Mouse (Mus musculus) limb, embryonic 14.5 days (tissue): Measurements from ENCODE around the gene Pam16. TPM values are rescaled to one million over a fixed set of nuclear protein-coding genes. Genes with fewer than 3 reads are reported as not detected.
A peak's percentile ranks its signal among the peaks of the same experiment; 100 is the strongest.

Experiments
- ATAC-seq: fragments of 200-750 bp; cut with Nextera tagmentation; 2 replicates; pipeline ENCODE4 v1.8.0; 2017; ENCODE audit warnings: low read depth, moderate number of reproducible peaks, moderate TSS enrichment; ENCODE audit not compliant: low FRiP score
- DNase-seq: peaks from one replicate; pipeline ENCODE4 v3.0.0-alpha.2; 2015; ENCODE audit warnings: low spot score
- H3K27ac ChIP-seq: fragments of 300-500 bp; sonication (generic); replicated peaks from 2 replicates; pipeline ENCODE4 v1.5.1; 2014; ENCODE audit warnings: low read depth, mild to moderate bottlenecking, low read length, moderate library complexity, mixed read lengths
- H3K27me3 ChIP-seq: fragments of 300-500 bp; sonication (generic); 2 replicates; pipeline ENCODE4 v1.6.1; 2014; ENCODE audit warnings: low read length, mixed read lengths; ENCODE audit not compliant: control insufficient read depth, insufficient read depth
- H3K36me3 ChIP-seq: fragments of 300-500 bp; sonication (generic); 2 replicates; pipeline ENCODE4 v1.6.1; 2014; ENCODE audit warnings: mild to moderate bottlenecking, low read length, moderate library complexity, mixed read lengths; ENCODE audit not compliant: control insufficient read depth, insufficient read depth
- H3K4me1 ChIP-seq: fragments of 300-500 bp; sonication (generic); 2 replicates; pipeline ENCODE4 v1.6.1; 2014; ENCODE audit warnings: antibody characterized with exemption, low read length, mixed read lengths; ENCODE audit not compliant: control insufficient read depth, insufficient read depth
- H3K4me2 ChIP-seq: fragments of 300-500 bp; sonication (generic); replicated peaks from 2 replicates; pipeline ENCODE4 v1.6.1; 2014; ENCODE audit warnings: low read depth, mild to moderate bottlenecking, low read length, moderate library complexity; ENCODE audit not compliant: severe bottlenecking
- H3K4me3 ChIP-seq: fragments of 300-500 bp; sonication (generic); replicated peaks from 2 replicates; pipeline ENCODE4 v1.5.1; 2014; ENCODE audit warnings: low read length
- H3K9ac ChIP-seq: fragments of 300-500 bp; sonication (generic); 2 replicates; pipeline ENCODE4 v1.6.1; 2014; ENCODE audit warnings: mild to moderate bottlenecking, low read depth, low read length, moderate library complexity; ENCODE audit not compliant: severe bottlenecking
- H3K9me3 ChIP-seq: fragments of 300-500 bp; sonication (generic); 2 replicates; pipeline ENCODE4 v1.6.1; 2016; ENCODE audit warnings: low read length; ENCODE audit not compliant: control insufficient read depth
- POLR2A ChIP-seq: fragments of 200-500 bp; IDR thresholded peaks from 2 replicates; pipeline ENCODE4 v1.8.0; 2012; ENCODE audit warnings: inconsistent platforms, mild to moderate bottlenecking, moderate library complexity, borderline replicate concordance; ENCODE audit not compliant: insufficient read depth, insufficient read length; ENCODE audit errors: extremely low read depth
- WGBS: fragments of 180-500 bp; shearing (Covaris S2); extraction: QIAGEN DNeasy Blood & Tissue Kit; methylation state at CpG from one replicate; pipeline ENCODE4 v1.1.7; 2014; 5-methylcytosine and 5-hydroxymethylcytosine counted together
- polyA plus RNA-seq, 2 experiments: library from polyadenylated mRNA; depleted of rRNA in 1 of 2; stranded (reverse) in 1 of 2; unstranded in 1 of 2; fragments of >200 nt; fragmentation: Nextera tagmentation in 1 of 2; extraction: Ambion mirVana in 1 of 2; gene quantifications; 2 replicates each; pipeline versions ENCODE4 v1.2.1 to v1.2.3; 2012 to 2014

The Pam16 gene
- polyA plus RNA-seq (2012; rRNA removed) (72.7 and 80.1 TPM in 2 replicates), polyA plus RNA-seq (2014; fragmentation: Nextera tagmentation; extraction: Ambion mirVana) (92.5 and 94.1 TPM in 2 replicates)

DNA sequence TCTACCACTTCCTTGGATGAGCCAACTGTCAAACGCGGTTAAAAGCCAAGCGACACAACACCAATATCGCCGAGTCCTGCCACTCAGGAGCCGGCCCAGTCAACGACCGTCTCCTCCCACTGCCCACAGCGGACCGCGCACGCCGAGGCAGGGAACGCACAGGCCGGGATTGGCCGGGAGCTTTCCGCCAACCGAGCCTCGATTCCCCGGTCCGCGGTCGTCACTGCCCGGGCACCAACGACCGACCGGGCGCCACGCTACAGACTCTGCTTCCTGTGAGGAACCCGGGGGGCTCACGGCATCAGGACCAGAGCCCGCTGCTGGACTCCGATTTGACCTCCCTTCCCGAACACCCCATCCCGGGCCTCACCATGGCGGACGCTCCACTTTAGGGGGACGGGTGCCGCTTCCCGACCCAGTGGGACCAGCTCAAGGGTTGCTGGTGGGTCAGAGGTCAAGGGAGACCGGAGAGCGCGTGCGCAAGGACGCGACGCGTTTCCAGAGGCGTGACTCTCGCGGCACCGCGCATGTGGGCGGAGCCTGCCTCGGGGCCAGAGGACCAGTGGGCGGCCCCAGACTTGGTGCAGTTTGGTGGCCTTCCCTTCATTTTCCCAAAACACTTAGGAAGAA is at the start of gene Pam16:
TSS of gene Pam16 (minus strand) at position 508 of the 630 bp plus-strand sequence.
- DNase-seq: peak; percentile 90
- Histone ChIP-seq H3K4me1 (peaks cover 15% of the 10 kb centered on the region), H3K4me3 (peak within 1 kb of the TSS; percentile 72), H3K27ac (peak within 1 kb of the TSS; percentile 87), H3K9me3 (no peaks in the 10 kb centered on the region), H3K9ac (peak within 1 kb of the TSS; percentile 86), H3K4me2 (peak within 1 kb of the TSS; percentile 69), H3K27me3 (no peaks in the 10 kb centered on the region), H3K36me3 (peaks cover 10% of the 10 kb centered on the region)
- ATAC-seq: peak; percentile 92
- 1% methylated on average over 44 of the region's 56 CpGs for whole genome bisulfite sequencing
- TF ChIP-seq POLR2A: 0 out of 2 replicates have a peak, but pooled peaks have one; percentile 23

- no peak overlapping the region for H3K4me3 ChIP-seq
- TF ChIP-seq POLR2A: no peak
- no peak overlapping the region for H3K27ac ChIP-seq
- peaks cover 7% of the 10 kb centered on the region for H3K4me1 ChIP-seq
- H3K27me3 ChIP-seq: no peaks in the 10 kb centered on the region
- no peak overlapping the region for H3K4me2 ChIP-seq
- DNase-seq (no peak), ATAC-seq (no peak)
- no peaks in the 10 kb centered on the region for H3K9me3 ChIP-seq
- H3K9ac ChIP-seq: no peak overlapping the region
- 89% methylated on average over 4 of the region's 4 CpGs for WGBS
- peaks cover 42% of the 10 kb centered on the region for H3K36me3 ChIP-seq
These were observed 49.3 kb upstream of the Pam16 start for GRCm38 (mm10) chr16:4674091-4674490.

DNA sequence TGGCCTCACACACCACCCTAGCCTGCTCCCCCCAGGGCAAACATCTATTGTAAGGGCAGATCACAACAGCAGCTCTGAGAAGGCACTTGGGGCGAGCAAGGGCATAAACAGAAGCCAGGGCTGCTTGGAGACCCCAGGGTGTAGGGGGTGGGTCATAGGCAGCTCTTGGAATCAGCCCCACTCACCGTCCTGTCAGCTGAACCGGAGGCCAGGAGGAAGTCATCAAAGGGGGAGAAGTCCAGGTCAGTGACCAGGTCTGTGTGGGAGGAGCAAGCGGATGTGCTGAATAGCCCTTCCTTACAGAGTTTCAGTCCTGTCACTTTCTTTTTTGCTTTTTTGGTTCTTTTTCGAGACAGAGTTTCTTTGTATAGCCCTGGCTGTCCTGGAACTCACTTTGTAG is 45.5 kb upstream of the Pam16 start:
- H3K27me3 ChIP-seq: no peaks in the 10 kb centered on the region
- peaks cover 47% of the 10 kb centered on the region for H3K36me3 ChIP-seq
- ATAC-seq: no peak
- no peak overlapping the region for H3K27ac ChIP-seq
- no peaks in the 10 kb centered on the region for H3K4me1 ChIP-seq
- H3K4me2 ChIP-seq: no peak overlapping the region
- no peak overlapping the region for H3K9ac ChIP-seq
- no peak overlapping the region for H3K4me3 ChIP-seq
- H3K9me3 ChIP-seq: no peaks in the 10 kb centered on the region
- no peak for TF ChIP-seq POLR2A
- DNase-seq: no peak
- WGBS: 72% methylated on average over 5 of the region's 5 CpGs

GRCm38 (mm10) chr16:4667190-4667808 is 42.5 kb upstream of the Pam16 start:
- H3K9ac ChIP-seq: no peak overlapping the region
- WGBS: 23% methylated on average over 3 of the region's 3 CpGs
- ATAC-seq: peak; percentile 92

DNA sequence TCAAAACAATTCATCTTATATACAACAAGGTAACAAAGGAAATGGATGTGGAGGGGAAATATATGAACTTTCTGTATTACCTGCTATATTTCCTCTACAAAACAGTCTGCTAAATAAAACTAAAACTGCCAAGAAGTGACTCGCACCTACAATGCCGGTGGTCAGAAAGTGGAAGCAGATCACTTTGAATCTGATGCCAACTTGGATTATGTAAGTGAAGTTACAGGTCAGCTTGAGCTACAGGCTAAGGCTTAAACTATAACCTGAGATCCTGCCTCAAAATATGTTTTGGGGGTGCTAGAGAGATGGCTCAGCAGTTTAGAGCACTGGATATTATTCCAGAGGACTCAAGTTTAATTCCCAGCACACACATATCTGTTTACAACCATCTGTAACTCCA is 40.9 kb upstream of the Pam16 start:
- Histone ChIP-seq H3K4me1 (no peaks in the 10 kb centered on the region), H3K9me3 (no peaks in the 10 kb centered on the region), H3K36me3 (peaks cover 39% of the 10 kb centered on the region), H3K27ac (no peak overlapping the region), H3K4me2 (no peak overlapping the region), H3K4me3 (no peak overlapping the region), H3K9ac (no peak overlapping the region), H3K27me3 (no peaks in the 10 kb centered on the region)
- ATAC-seq (no peak), DNase-seq (no peak)
- 85% methylated on average over 2 of the region's 2 CpGs for WGBS
- no peak for TF ChIP-seq POLR2A

More at GRCm38 (mm10) chr16:4667190-4667808, 42.5 kb upstream of the Pam16 start:
- peak; percentile 97 for DNase-seq
- no peak for TF ChIP-seq POLR2A
- Histone ChIP-seq H3K27me3 (no peaks in the 10 kb centered on the region), H3K27ac (no peak overlapping the region), H3K4me1 (no peaks in the 10 kb centered on the region), H3K36me3 (peaks cover 39% of the 10 kb centered on the region), H3K9me3 (no peaks in the 10 kb centered on the region), H3K4me3 (no peak overlapping the region), H3K4me2 (no peak overlapping the region)
